Mouse (Mus musculus) thymus, adult 18-20 months (tissue): Measurements from ENCODE around the gene Alg5.
A peak's percentile ranks its signal among the peaks of the same experiment; 100 is the strongest.
"Not testable (repeated sequence)": the region's sequence is repeated elsewhere in the genome, so short reads cannot be mapped to it uniquely, and the experiment has no call there.

ENCODE experiments used
- DNase-seq, 2 experiments: peaks; one replicate each; pipeline ENCODE4 v3.0.0; 2022; ENCODE audit warnings: mixed read lengths in 2 of 2

Gene Alg5

DNA sequence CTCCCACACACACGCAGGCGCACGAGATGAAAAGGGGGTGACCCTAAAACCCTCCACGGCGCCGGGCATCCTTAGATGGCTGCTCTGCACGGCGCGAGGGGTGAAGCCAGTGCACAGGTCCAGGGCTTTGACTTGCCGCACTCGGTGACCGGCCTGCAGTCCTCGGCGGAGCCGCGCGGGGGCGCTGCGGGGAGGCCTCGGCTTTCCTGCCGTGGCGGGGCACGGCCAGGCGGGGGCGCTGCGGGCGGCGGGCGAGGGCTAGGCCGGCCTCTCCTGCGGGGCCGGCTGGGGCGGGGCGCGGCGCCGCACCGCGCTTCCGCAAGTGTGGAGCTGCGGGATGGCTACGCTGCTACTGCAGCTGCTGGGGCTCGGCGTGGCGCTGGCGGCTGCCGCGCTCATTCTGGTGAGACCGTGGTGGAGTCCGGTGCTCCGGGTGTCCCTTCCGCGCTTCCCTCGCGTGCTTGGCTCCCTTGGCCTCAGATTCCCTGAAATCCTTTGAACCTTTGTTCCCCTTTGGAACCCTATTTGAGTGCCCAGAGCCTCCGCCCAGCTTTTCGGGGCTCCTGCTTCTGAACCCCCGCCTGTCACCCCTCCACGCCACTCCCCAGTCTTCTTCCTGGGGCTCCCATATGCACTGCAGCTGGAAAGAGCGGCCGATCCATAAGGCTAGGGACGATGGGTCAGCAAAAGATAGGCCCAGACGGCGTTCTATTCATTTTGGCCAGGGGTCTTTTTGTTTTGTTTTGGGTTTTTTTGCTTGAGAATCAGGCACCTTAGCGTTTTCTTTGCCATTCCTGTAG is at the start of gene Alg5, which contains the start of gene Exosc8:
Gene Alg5, plus strand, starts transcription at position 293 of the 800 bp plus-strand sequence.
Gene Exosc8, minus strand, starts transcription at position 147 of the 800 bp plus-strand sequence.
- DNase-seq = peak; percentile 78 to 79

DNA sequence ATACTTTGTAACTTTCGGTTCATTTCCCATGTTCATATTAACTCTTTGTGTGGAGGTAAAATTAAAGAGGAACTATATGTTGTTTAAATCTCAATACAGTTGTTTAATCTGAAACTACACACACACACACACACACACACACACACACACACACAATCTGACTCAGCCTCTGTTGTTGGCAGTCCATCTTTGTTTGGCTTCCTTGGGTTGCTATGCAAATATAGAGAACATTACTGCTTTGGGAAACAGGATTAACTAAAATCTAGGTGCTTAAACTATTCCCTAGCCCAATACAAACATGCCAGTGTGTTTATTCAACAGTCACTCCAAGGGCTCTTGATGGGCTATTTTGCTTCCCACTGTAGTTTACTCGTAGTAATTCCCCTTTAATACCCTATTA is 48.1 kb upstream of the Alg5 start:
- DNase-seq = no peak

- no peak for DNase-seq
Measured at GRCm38 (mm10) chr3:54689091-54689490, 46.2 kb upstream of the Alg5 start.

- peak; percentile 88 to 92 for DNase-seq
Measured at GRCm38 (mm10) chr3:54692202-54693055, 42.9 kb upstream of the Alg5 start, which contains the start of gene Supt20. Supt20 (plus strand) TSS chr3:54692807.

- no peak for DNase-seq
Measured at GRCm38 (mm10) chr3:54693056-54693415, 42.3 kb upstream of the Alg5 start.

GRCm38 (mm10) chr3:54699759-54700301 is 35.5 kb upstream of the Alg5 start:
- no peak for DNase-seq

GRCm38 (mm10) chr3:54704106-54704505 is 31.2 kb upstream of the Alg5 start:
- DNase-seq = not testable (repeated sequence)

GRCm38 (mm10) chr3:54708972-54709371 is 26.4 kb upstream of the Alg5 start:
- peak in 1 of 2 experiments; percentile 9 for DNase-seq

GRCm38 (mm10) chr3:54714253-54714652 is 21.1 kb upstream of the Alg5 start, which contains the start of gene Gm21958:
Gm21958 (minus strand) TSS chr3:54714353.
- DNase-seq = no peak

DNA sequence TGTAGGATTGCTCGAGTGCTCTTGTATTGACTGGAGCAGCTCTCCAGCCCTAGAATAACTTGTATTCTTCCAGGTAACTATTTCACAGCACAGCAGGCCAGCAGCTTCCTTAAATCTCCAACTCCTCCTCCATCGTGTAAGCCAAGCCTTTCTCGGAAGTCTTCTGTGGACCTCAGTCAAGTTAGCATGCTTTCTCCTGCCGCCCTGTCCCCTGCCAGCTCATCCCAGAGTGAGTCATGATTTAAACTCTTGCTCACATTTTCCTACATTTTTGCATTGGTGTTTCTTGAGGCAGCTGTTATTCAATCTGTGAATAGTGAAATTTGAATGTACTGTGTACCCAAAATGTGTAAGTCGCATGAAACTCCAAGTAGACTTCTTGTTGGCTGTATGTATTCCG is 19.9 kb upstream of the Alg5 start:
- no peak for DNase-seq

- no peak for DNase-seq
Measured at GRCm38 (mm10) chr3:54717348-54717747, 18.0 kb upstream of the Alg5 start.

GRCm38 (mm10) chr3:54718947-54719346 is 16.4 kb upstream of the Alg5 start:
- DNase-seq = no peak

GRCm38 (mm10) chr3:54723741-54724500 is 11.4 kb upstream of the Alg5 start:
- DNase-seq = peak in 1 of 2 experiments; percentile 9

DNA sequence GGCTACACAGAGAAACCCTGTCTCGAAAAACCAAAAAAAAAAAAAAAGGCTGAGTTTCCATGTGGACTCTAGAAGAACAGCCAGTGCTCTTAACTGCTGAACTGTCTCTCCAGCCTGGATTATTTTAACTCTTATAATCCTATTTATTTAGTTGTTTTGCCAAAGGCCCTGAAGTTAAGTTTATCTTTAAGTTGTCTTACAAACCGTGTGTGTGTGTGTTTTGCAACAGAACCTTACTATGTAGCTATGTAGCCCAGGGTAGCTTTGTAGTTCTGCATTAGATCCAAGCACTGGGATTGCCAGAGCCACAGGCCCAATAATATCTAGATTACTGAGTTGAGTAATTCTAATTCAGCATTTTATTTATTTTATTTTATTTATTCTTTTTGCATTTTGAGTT is 10.0 kb upstream of the Alg5 start:
- no peak for DNase-seq

GRCm38 (mm10) chr3:54727588-54727987 is 7.8 kb upstream of the Alg5 start:
- DNase-seq = no peak

GRCm38 (mm10) chr3:54728100-54728499 is 7.2 kb upstream of the Alg5 start:
- DNase-seq = no peak

GRCm38 (mm10) chr3:54731626-54732150 is 3.7 kb upstream of the Alg5 start:
- DNase-seq = no peak

DNA sequence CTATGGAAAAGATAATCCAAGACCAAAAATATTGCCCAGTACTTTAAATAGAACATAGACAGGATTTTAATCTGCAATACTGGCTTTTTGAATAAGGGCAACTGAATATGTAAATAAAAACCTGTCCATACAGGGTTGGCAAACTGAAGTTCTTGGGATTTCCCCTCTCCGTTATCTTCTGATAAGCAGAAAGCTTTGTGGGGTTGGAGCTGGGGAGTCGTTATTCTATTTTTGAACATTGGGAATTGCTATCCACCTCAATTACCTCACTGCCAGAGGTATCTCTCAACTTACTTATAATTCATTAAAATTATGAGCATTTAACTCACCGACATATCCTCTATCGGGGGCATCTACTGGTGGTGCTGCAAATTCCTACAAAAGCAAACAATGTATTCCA is 3.0 kb upstream of the Alg5 start:
- DNase-seq = no peak

GRCm38 (mm10) chr3:54734411-54735246 is 710 bp upstream of the Alg5 start:
- DNase-seq = peak; percentile 82 to 84

DNA sequence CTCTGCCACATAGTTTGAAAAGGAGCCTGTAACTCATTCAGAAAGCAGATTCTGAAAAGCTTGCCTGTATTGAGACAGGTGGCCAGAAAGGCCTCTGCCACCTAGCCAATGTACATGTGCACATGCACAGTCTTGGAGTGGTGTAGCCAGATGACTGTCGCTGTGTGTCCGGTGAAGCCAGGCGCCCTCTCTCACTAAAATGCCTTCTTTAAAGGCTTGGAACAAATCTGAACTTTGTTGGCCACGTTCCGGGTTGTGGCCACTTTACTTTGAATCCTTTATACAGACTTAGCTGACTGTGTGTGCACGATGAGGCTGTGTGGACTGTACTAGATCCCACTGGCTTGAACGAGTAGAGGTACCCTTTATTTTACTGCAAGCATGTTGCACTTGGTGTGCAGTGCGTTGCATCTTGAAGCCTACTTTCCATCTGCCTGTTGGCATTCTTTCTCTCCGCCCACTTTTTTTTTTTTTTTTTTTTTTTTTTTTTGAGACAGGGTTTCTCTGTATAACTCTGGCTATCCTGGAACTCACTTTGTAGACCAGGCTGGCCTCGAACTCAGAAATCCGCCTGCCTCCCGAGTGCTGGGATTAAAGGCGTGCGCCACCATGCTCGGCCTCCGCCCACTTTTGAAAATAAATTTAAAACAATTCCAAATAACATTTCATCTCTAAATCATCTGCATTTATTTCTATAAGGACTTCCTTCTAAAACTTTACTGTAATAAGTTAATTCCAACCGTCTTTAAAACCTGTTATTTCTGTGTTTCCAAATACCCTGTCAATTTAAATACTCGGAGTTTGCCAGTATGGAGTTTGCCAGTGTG is 975 bp downstream of the Alg5 start:
- DNase-seq = no peak
